Mouse (Mus musculus) bone marrow, adult 2 months (tissue): ENCODE results near the gene Spred2.

Experiments used
- CTCF ChIP-seq: fragments of 200-500 bp; IDR thresholded peaks from 2 replicates; pipeline ENCODE4 v1.5.1; 2011; ENCODE audit warnings: low read length, control low read depth; ENCODE audit not compliant: control insufficient read depth, insufficient read depth
- POLR2A ChIP-seq: fragments of 200-500 bp; IDR thresholded peaks from 2 replicates; pipeline ENCODE4 v1.6.1; 2011; ENCODE audit warnings: low read depth, mild to moderate bottlenecking, control low read depth, low read length, borderline replicate concordance; ENCODE audit not compliant: control insufficient read depth

GRCm38 (mm10) chr11:19893233-19893632 is 30.9 kb upstream of the Spred2 start:
- TF ChIP-seq CTCF (no peak), POLR2A (no peak)
